Mouse (Mus musculus) kidney, adult 9 months (tissue): Measurements from ENCODE around the gene Cntn5.
A peak's percentile ranks its signal among the peaks of the same experiment; 100 is the strongest.

Experiments used
- DNase-seq: peaks from one replicate; pipeline ENCODE4 v3.0.0; 2022

Gene Cntn5

DNA sequence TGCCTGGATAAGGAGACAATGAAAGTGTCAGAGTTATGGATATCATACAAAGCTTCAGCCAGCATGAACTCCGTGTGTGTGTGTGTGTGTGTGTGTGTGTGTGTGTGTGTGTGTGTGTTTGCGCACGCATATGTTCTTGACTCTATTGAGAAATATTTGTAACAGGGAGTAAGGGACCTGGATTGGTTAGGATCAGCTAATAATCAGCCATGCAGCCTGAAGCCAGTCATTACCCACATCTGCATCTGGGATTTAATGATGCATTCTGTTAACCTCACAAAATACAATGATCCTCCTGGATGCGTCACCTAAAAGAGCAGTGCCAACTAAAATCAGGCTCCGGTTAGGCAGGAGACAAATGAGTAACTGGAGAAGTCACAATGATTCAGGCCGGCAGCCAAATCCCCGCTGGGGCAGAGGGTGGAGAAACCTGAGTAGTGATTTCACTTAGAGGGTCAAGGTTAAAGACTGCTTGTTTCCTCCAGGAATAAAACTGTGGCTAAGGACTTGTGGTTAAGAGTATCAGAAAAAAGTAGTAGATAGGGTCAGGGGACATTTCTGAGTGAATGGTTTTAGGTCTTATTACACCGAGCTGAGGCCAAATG, 1021.7 kb downstream of the Cntn5 start:
- DNase-seq = peak; percentile 90

DNA sequence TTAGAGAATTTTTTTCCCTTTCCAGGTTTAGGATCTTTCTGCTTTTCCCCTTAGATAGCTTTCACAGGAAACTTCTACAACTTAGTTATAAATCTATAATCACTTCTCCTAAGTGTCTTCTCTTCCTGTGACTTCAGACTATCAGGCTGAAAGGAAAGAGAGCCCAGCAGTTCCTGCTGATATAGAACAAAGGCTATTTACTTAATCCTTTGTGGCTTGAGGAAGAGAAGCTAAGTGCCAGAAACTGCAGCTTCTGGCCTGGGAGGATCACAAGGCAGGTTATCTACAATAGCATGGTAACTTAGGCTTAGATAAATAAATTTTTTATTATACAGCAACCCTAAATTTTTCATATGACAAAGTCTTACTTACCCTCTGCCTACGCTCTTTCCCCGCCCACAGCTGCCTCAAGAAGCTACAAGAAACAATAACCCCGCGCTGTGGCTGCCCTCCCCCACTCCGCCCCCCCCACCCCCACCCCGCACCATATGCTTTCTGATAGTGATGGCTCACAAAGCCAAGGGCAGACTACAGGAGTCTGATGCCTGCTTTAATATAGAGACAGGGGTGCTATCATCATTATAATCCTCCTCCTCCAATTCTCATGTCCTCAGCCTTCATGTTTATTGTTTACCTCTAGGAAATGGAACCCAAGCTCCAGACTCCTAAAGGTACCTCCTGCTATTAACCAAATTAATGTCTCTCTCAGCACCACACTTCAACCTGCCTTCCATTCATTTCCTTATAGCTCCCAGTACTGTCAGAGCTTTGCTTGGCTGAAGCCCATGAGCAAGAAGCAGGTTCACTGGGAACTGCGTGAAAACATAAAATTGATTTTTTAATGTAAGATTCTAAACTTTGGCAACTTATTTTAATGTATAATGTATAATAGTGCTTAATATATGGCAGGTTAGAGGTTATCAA, 1032.2 kb downstream of the Cntn5 start:
- no peak for DNase-seq

DNA sequence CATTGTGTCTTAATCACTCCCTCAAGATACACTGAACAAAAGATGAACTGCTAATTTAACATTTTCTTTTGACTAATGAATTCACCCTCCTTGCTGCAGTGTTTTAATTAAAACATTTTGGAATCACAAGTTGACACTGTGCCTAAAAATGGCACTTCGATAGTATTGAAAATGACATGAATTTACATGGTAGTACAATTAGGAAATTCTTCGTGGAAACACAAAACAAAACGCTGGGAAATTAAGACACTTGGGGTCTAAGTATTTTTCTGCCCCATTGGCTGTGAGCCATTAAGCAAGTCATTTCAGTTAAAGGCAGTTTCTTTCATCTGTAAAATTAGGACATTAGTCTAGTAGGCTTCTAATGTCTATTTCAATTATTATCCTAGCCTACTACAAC, 1043.9 kb downstream of the Cntn5 start:
- DNase-seq = no peak

DNA sequence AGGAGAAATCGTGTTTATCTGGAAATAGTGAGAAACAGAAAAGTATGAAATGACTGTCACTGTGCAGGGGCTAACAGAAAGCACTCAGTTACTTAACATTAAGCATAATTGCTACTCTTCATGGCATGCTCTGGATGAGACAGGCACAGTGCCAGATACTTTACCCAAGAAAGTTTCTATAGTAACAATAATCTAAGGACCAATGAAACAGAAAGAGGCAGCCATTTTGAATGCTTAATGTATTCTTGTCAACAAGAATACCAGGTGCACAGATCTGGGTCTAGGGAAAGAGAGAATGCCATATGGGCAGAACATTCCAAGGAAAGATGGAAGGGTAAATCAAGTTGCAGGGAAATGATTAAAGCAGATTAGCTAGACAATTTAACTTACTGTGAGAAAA, 1045.3 kb downstream of the Cntn5 start:
- DNase-seq = no peak

DNA sequence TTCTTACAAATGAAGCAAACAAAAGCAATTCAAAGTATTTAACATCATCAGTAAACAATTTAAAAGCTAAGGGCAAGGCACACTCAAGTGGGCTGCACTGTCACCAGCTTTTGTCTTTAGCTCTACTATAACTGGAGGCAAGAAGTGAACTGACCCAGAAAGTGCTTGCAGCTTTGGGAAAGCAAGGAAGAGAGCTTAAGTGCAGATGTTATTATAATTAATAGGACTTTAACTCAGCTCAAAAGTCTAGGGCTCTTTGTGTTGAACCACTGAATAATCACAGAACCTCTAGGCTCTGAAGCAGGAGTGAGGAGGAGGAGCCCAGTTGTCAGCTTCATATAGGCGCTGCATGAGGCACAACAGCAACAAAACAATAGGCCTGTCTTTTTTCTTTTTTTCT, 1049.8 kb downstream of the Cntn5 start:
- DNase-seq = no peak

DNA sequence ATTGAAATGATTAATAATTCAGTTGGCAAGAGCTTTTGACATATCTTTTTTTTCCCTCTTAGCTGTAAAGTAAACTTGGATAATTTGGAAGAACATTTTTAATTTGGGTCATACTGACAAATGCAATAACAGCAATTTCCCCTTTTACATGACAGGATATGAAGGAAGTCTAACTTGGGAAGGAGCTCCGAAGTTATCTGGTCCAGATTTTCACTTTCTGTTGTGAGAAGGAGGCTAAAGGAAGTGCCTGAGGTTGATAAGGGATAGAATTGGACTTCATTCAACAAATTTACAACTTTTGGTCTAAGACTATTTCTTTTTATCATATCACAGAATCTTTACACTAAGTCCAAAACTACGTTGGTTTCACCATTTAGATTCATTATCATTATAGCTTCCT, 1074.3 kb downstream of the Cntn5 start:
- no peak for DNase-seq

DNA sequence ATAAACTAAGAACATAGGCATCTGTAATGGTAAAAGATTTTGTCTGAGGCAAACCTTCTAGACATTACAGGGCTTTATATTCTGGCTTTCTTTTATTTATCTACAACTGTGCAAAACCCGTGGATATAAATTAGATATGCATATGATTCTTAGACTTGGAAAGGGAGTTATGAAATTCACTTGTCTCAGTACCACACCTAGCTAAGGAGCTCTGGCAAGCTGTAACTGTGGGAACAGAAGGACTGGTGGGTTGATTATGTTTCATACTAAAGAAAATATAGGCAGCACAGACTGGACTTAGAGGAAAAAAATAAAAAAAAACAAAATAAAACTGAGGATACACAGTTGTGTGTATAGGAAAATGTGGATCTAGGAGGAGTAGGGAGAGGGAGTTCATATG, 1084.6 kb downstream of the Cntn5 start:
- no peak for DNase-seq

DNA sequence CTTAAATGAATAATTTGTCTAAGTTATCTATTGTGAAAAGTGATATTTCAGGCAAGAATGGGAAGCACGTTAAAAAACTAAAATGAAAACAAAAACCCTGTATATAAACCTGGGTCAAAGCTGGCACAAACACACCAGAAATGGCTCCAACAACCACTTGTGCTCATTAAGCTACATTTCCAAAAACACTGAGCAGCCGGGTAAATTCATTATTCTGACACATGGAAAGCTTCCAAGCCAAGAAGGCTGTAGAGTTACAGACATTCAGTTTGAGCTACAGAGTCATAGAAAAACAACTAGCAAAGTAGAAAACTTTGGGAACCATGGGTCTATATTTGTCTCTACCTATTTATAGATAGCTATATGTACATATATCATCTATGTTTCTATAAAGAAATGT, 1087.1 kb downstream of the Cntn5 start:
- no peak for DNase-seq

DNA sequence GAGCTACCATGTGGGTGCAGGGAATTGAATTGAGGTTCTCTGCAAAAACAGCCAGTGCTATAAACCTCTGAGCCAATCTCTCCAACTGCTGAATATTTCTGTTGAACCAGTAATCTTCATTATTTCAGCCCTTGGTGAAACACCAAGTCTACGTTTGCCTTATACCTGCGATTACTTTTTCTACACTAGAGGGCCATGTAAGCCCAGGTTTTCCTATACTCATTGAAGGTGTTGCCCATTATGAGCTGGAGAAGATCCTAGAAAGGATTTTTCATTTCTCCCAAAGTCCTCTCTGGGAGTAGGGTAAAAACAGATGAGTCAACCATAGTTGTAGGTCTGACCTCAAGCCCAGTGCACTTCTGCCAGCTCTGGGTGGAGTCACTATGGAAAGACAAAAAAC, 1105.0 kb downstream of the Cntn5 start:
- DNase-seq = no peak

DNA sequence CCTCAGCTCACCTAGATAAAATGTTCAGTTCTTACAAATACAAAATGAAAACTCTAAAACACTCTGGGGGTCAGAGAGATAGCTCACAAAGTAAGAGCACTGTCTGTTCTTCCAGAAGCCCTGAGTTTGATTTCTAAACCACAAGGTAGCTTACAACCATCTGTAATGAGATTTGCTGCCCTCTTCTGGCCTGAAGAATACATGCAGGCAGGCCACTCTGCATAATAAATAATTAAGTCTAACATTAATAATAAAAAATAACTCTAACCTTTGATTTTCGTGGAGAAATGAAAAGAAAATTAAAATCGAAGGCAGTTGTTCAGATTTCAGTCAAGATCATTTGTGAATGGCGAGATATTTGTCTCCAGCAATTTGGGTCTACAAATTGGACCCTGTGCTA, 1120.9 kb downstream of the Cntn5 start:
- no peak for DNase-seq

DNA sequence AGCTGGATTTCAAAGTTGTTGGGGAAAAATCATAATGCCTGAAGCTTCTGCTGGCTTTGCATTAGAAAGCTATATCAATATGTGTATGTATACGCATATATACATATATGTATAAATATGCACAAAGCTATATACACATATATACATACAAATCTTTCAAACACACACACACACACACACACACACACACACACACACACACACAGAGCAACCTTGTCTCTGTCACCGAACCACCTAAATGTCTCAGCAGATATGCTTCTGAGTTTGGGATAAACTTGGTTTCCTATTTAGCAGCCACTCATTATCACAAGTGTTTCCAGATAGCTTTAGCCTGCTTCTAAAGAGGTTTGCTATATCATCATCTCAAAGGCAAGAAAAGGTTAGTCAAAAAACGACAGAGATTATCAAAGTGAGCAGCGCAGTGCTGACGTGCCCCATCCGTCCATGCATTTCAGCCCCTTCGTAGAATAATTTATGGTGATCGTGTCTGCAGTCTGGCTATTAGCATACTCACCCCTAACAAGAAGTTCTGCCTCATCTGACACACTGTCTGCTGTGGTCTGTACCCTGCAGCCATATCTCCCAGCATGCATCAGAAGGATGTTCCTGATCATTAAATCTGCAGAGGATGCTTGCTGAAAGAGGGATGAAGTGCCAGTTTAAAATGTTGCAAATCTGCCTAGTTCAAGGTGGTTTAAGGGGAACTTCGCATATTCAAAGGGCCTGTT, 1123.3 kb downstream of the Cntn5 start:
- no peak for DNase-seq

DNA sequence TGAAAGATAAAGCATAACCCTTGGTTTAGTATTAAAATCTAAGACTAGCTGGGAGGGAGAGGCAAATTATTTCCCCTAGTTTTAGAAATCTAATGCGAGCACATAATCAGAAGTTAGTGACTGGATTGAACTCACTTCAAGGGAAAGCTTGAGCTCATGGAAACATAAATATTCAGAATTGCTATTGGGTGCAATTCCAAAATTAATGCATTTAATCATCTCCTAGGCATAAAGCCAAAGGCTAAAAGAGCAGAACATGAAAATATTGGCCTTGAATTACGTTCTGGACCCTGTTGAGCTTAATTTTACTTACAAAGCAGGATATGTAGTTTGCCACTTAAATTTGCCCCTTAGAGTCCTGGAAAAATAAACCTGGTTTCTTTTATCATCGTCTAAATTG, 1124.9 kb downstream of the Cntn5 start:
- DNase-seq = no peak

DNA sequence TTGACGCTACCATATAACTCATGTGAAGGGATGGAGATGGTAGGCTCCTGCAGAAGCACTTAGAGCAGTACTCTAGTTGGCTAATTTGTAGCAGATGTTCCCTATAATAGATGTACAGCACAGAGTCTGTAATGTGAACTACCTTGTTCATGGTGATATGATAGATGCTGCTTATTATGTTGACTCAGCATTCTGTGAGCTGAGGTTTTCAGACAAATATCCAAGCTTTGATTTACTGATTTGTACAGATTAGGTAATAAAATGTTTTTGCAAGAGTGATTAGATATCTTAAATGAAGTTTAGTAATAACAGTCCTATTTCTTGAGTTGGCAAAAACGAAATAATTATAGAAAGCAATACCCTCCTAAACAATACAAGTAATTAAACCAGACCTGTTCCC, 1133.8 kb downstream of the Cntn5 start:
- DNase-seq = no peak

DNA sequence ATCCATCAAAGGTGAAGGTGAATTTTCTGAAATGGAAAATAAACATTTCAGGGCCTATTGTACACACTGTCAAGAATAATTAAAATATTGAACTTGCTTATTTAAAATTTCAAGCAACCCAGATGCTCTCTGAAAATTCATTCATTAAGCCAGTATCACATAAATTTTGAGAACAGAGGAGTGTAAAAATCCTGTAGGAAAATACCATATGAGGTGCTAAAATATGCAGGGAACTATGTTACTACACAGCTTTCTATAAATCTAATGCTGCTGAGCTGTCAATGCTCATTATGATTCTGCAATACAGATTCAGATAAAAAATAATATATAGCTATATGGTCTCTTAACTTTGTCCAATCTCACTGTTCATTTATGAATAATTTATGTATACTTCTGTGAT, 1134.9 kb downstream of the Cntn5 start:
- DNase-seq = no peak

DNA sequence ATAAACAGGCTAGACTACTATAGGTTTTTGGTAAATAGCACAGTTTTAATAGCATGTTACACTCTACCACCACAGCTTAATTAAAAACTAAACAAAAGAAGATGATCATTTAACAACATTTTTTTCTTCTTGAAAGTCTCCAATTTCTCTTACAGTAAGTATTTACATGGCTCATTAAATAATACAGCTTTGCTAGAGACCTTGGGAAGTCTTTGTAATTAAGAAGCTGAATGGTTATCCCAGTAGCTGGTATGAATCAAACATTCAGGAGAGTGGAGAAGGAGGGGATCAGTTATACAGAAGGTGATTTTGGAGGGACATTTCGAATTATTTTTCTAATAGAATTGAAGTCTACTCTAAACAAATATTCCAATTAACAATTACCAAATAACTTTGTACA, 1186.4 kb downstream of the Cntn5 start:
- no peak for DNase-seq

DNA sequence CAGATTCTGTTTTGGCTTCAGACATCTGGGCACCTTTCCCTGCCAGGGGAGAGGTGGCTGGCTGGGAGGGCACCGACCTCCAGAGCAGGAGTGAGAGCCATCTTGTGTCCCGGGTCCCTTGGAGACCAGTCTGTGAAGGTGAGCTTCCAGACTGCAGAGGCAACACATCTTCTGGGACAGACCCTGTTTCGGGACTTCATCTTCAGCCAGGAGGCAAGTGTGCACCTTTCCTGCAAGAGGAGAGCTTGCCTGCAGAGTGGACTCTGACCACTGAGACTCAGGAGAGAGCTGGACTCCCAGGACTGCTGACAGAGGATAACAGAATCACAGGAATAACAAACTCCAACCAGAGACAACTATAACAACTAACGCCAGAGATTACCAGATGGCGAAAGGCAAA, 1195.9 kb downstream of the Cntn5 start:
- DNase-seq = peak; percentile 80

DNA sequence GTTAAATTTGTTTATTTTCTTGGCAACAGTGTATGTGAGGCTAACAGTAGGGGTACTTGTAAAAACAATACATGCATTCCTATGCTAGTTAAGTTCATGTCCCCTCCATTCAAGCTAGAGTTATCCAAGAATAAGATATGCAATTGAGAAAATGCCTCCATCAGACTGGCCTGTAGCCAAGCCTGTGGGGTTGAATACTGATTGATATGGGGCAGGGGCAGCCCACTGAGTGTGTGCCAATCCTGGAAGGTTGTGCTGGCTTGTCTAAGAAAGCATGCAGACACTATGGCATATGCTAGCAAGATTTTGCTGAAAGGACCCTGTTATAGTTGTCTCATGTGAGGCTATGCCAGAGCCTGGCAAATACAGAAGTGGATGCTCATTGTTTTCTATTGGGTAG, 1196.8 kb downstream of the Cntn5 start:
- DNase-seq = peak; percentile 17

DNA sequence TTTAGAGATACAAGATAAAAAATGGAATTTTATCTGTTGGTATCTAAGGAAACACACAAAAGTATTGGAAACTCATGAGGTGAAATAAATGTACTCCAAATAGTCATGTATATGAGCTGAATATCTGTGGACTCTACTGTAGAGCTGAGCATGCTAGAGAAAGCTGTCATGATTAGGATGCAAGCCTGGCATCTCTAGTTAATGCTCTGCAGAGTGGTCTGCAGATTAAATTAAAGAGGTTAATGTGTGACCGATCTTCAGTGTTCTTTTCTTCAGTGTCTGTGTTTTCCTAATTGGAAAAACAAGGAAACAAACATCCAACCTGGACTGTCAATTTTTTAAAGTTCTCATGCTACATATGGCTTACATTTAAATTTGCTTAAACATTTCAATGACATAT, 1199.4 kb downstream of the Cntn5 start:
- DNase-seq = peak; percentile 63

DNA sequence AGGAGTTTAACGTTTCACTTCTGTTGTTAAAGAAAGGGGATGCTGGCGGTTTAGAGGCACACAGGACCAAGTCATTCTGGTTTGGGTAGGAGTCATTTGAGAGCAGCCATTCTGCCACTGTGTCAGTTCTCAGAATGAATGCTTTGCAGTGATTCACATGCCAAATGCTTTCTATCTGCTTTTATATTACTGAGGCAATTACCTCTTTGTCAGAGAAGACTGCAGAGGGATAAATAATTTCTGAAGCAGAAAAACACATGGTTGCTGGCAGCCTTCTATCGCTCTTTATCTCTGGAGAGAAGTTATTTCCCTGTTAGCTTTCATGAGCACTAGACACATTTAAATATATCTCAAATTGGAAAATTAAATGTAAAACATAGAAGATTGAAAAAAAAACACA, 1207.9 kb downstream of the Cntn5 start:
- no peak for DNase-seq

DNA sequence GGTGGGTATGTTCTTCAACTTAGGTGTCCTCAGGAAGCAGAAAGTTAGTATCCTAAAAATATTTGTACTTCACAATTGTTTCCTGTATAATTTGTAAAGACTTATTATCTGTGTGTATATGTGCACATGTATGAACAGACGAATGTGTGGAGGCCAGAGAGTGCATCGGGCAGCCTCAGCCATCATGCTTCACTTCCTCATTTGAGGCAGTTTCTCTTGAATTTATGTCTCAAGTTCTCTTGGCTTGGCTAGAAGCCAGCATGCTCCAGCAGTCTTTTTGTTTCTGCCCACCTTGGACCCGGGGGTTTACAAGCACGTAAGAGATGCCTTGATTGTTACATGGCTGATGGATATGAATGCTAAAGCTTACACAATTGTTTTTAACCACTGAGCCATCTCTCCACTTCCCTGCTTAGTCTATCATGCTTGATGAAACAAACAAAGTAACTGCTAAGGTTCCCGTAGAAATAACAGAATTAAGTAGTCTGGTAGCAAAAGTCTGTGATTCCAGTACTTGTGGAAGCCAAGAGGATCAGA, 1222.2 kb downstream of the Cntn5 start:
- no peak for DNase-seq

DNA sequence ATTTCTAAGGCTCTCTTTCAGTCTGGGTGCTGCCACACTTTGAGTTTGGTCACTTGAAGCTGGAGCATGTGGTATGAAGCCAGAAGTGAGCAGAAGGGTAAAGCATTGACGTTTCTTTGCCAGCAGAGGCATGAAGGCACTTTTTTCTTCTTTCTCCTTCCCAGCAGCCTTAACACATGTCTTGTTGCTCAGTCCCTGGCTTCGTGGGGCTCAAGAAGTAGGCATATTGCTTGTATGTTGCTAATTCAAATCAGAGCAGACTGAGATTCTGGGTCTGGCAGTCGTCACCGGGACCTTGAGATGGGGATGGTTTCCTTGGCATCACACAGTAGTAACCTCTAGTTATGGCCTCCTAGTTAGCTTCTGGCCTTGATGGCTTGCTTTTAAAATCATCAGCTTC, 1228.5 kb downstream of the Cntn5 start:
- no peak for DNase-seq

DNA sequence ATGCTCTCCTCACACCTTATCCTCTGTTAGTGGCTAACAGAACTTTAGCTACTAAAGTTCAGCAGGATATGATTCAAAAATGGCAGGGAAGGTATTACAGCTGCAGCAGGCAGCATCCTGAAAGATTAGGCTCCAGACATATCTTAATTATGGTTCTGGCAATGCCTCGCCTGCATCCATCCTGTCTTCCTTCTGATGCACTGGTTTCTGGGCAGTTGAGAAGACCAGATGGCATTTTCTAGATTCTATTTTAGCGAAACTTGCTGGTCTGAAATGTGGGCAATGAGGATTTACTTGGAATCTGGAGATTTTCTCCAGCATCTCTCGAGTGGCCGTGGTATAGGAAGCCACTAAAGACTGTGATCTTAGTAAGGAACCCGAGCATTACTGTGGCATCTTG, 1230.0 kb downstream of the Cntn5 start:
- DNase-seq = no peak

DNA sequence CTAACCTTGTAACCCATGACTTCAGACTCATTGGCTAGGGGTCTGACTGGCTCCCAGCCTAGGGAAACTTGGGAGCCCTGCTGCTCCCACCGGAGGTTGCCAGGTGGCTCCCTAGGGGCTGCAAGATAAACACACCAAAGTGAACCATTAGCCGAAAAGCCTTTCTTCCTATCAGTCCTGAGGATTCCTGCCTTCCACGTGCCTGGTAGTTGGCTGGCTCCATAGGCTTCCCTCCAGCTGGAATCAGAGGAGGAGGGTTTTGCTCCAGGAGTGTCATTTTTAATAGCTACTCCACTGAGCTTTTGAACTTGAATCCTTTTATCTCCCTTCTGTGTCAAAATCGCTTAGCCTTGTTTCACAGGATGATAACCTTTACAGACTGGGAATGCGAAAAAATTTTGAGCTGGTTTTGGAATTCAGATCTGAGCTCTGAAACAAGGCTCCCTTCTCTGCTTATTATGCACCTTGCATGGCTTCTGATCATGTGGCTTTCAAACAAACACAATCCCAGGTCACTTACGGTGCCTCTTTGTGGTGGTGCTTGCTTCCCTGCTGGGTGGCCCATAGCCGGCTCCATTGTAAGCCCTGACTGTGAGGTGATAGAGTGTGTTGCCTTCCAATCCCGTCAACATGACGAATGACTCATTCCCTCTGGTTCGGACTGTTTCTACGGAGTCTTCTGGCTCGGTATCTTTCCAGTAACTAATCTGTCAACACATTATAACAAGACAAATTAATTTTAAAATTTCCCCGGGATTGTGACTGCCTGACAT, 1231.1 kb downstream of the Cntn5 start:
- no peak for DNase-seq
